11 mouse cellular contexts compared by ENCODE assay signal in the genomic region with DNA sequence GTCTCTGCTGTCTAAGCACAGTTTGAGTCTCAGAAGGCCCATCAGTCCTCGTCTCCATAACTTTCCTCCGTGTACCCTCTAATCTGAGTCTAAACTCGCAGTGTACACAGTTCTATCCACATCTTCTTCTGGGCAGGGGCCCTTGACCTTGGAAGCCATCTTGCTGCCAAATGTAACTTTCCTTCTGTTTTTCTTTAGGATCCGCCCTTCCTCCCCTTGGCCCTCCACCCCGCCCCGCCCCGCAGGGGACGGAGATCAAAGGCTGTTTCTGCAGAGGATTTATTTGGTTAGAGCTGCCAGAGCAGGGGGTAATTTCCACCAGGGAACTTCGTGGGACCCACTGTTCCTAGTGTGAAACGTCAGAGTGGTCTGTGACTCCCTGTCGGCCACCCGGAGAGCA. TPM values are rescaled to one million over a fixed set of nuclear protein-coding genes. Genes with fewer than 3 reads are reported as not detected.
DNase-seq lines count a peak whose midpoint lies in the region; ATAC-seq and TF ChIP-seq lines count a peak whose summit lies in the region.
"Had no signal": no experiment of that assay in that cellular context is flagged by ENCODE, and none has a peak within 500 bp of the region (broad histone marks: within the 10 kb centered on the region; RNA-seq: fewer than 3 reads in every experiment).

No protein-coding gene starts in this region.

- no peak overlapping the region for H3K4me3 ChIP-seq in intestine, embryonic 16.5 days (ENCODE audit: low read length)
- no peak overlapping the region for H3K4me3 ChIP-seq in intestine, postnatal 0 days (ENCODE audit: low read depth, low read length)
- H3K4me3 ChIP-seq in neural tube, embryonic 12.5 days, result no peak overlapping the region
- H3K4me3 ChIP-seq in neural tube, embryonic 15.5 days (replicated peaks), result no peak overlapping the region
- H3K4me3 ChIP-seq in limb, embryonic 12.5 days (replicated peaks), result no peak overlapping the region
- H3K4me3 ChIP-seq: liver, embryonic 12.5 days had no signal

- no peak for TF ChIP-seq CTCF in intestine, postnatal 0 days (IDR thresholded peaks at IDR 0.05; ENCODE audit: low read depth)

- WGBS in intestine, embryonic 16.5 days, result 28% methylated on average over 12 of the region's 12 CpGs
- 25% methylated on average over 12 of the region's 12 CpGs for WGBS in intestine, postnatal 0 days
- 32% methylated on average over 12 of the region's 12 CpGs for WGBS in neural tube, embryonic 12.5 days
- WGBS in neural tube, embryonic 15.5 days, result 29% methylated on average over 12 of the region's 12 CpGs
- 21% methylated on average over 12 of the region's 12 CpGs for WGBS in limb, embryonic 12.5 days

- no peaks in the 10 kb centered on the region for H3K9me3 ChIP-seq in intestine, embryonic 16.5 days (ENCODE audit: control insufficient read depth, low read length)
- H3K9me3 ChIP-seq in intestine, postnatal 0 days (ENCODE audit: control insufficient read depth), result no peaks in the 10 kb centered on the region
- no peaks in the 10 kb centered on the region for H3K9me3 ChIP-seq in neural tube, embryonic 12.5 days
- H3K9me3 ChIP-seq in neural tube, embryonic 15.5 days (replicated peaks), result no peaks in the 10 kb centered on the region
- no peaks in the 10 kb centered on the region for H3K9me3 ChIP-seq in limb, embryonic 12.5 days
- H3K9me3 ChIP-seq: liver, embryonic 12.5 days had no signal

- no peak overlapping the region for H3K9ac ChIP-seq in intestine, embryonic 16.5 days (ENCODE audit: low read depth, low read length)
- no peak overlapping the region for H3K9ac ChIP-seq in intestine, postnatal 0 days (ENCODE audit: low read depth, low read length)
- no peak overlapping the region for H3K9ac ChIP-seq in neural tube, embryonic 12.5 days
- H3K9ac ChIP-seq in neural tube, embryonic 15.5 days (replicated peaks), result no peak overlapping the region
- 0 out of 2 replicates have a peak overlapping the region, but pooled peaks have one; percentile 35 for H3K9ac ChIP-seq in limb, embryonic 12.5 days (replicated peaks)
- H3K9ac ChIP-seq: liver, embryonic 12.5 days had no signal

- H3K27ac ChIP-seq in intestine, embryonic 16.5 days (ENCODE audit: low read length), result no peak overlapping the region
- no peak overlapping the region for H3K27ac ChIP-seq in intestine, postnatal 0 days (ENCODE audit: low read depth, low read length)
- no peak overlapping the region for H3K27ac ChIP-seq in neural tube, embryonic 12.5 days
- no peak overlapping the region for H3K27ac ChIP-seq in neural tube, embryonic 15.5 days (replicated peaks)
- no peak overlapping the region for H3K27ac ChIP-seq in limb, embryonic 12.5 days
- H3K27ac ChIP-seq: liver, embryonic 12.5 days had no signal

- H3K27me3 ChIP-seq in intestine, embryonic 16.5 days (replicated peaks; ENCODE audit: control insufficient read depth, insufficient read depth, low read length), result no peaks in the 10 kb centered on the region
- no peaks in the 10 kb centered on the region for H3K27me3 ChIP-seq in intestine, postnatal 0 days (replicated peaks; ENCODE audit: control insufficient read depth, insufficient read depth, low read length)
- H3K27me3 ChIP-seq in neural tube, embryonic 12.5 days (replicated peaks), result no peaks in the 10 kb centered on the region
- no peaks in the 10 kb centered on the region for H3K27me3 ChIP-seq in neural tube, embryonic 15.5 days (replicated peaks)
- H3K27me3 ChIP-seq in limb, embryonic 12.5 days, result no peaks in the 10 kb centered on the region

- peak; percentile 25 to 34 for DNase-seq in cerebellum, postnatal 10 days
- DNase-seq in cerebellum, adult 11 months, result no peak
- DNase-seq in thymus, postnatal 0 days (ENCODE audit: low spot score), result no peak
- DNase-seq: layer of hippocampus, postnatal 36 days; right cerebral cortex, postnatal 4 days had no signal

- H3K36me3 ChIP-seq in intestine, embryonic 16.5 days (ENCODE audit: control insufficient read depth, insufficient read depth, low read length), result no peaks in the 10 kb centered on the region
- no peaks in the 10 kb centered on the region for H3K36me3 ChIP-seq in intestine, postnatal 0 days (ENCODE audit: control insufficient read depth, insufficient read depth)
- H3K36me3 ChIP-seq in neural tube, embryonic 12.5 days, result no peaks in the 10 kb centered on the region
- H3K36me3 ChIP-seq in neural tube, embryonic 15.5 days, result no peaks in the 10 kb centered on the region; the same call in 1 of the 2 replicates
- H3K36me3 ChIP-seq in limb, embryonic 12.5 days, result peaks cover 23% of the 10 kb centered on the region; the same call in 1 of the 2 replicates
- H3K36me3 ChIP-seq: liver, embryonic 12.5 days had no signal

- no peak overlapping the region for H3K4me2 ChIP-seq in intestine, embryonic 16.5 days (ENCODE audit: low read depth, low read length)
- H3K4me2 ChIP-seq in intestine, postnatal 0 days (replicated peaks; ENCODE audit: low read depth), result no peak overlapping the region
- H3K4me2 ChIP-seq in neural tube, embryonic 12.5 days (replicated peaks), result 0 out of 2 replicates have a peak overlapping the region, but pooled peaks have one; percentile 4
- H3K4me2 ChIP-seq in neural tube, embryonic 15.5 days, result no peak overlapping the region
- no peak overlapping the region for H3K4me2 ChIP-seq in limb, embryonic 12.5 days
- H3K4me2 ChIP-seq: liver, embryonic 12.5 days had no signal

- peaks cover 7% of the 10 kb centered on the region; the same call in 1 of the 2 replicates for H3K4me1 ChIP-seq in intestine, embryonic 16.5 days (ENCODE audit: control insufficient read depth, insufficient read depth, low read length)
- no peaks in the 10 kb centered on the region for H3K4me1 ChIP-seq in intestine, postnatal 0 days (replicated peaks; ENCODE audit: control insufficient read depth, insufficient read depth, low read length)
- peaks cover 41% of the 10 kb centered on the region for H3K4me1 ChIP-seq in neural tube, embryonic 12.5 days
- peaks cover 41% of the 10 kb centered on the region for H3K4me1 ChIP-seq in neural tube, embryonic 15.5 days
- peaks cover 41% of the 10 kb centered on the region for H3K4me1 ChIP-seq in limb, embryonic 12.5 days (replicated peaks)
- H3K4me1 ChIP-seq: liver, embryonic 12.5 days had no signal

- 0 out of 2 replicates have a peak, but pooled peaks have one; percentile 28 for ATAC-seq in intestine, embryonic 16.5 days
- no peak for ATAC-seq in intestine, postnatal 0 days
- ATAC-seq in neural tube, embryonic 12.5 days (ENCODE audit: low FRiP score, low read depth), result no peak
- ATAC-seq in neural tube, embryonic 15.5 days (ENCODE audit: low FRiP score), result no peak
- ATAC-seq in limb, embryonic 12.5 days (ENCODE audit: insufficient number of reproducible peaks, insufficient read depth, low FRiP score, low TSS enrichment, low read depth), result no peak
- ATAC-seq: liver, embryonic 12.5 days had no signal

RNA-seq across cellular contexts. Expression of gene Dixdc1, which starts 18.3 kb away (rescaled TPM):
- polyA plus RNA-seq in intestine, embryonic 16.5 days (2015; fragmentation: Nextera tagmentation; extraction: Ambion mirVana), result 4.8 TPM in 2 replicates
- 2.4 and 2.9 TPM in 2 replicates for polyA plus RNA-seq in intestine, postnatal 0 days (2015; fragmentation: Nextera tagmentation; extraction: Ambion mirVana)
- polyA plus RNA-seq in neural tube, embryonic 12.5 days (2016; fragmentation: Nextera tagmentation; extraction: Ambion mirVana), result 29.2 and 29.9 TPM in 2 replicates
- 28.3 and 30.4 TPM in 2 replicates for polyA plus RNA-seq in neural tube, embryonic 15.5 days (2015; fragmentation: Nextera tagmentation; extraction: Ambion mirVana)
- 29.5 and 30.4 TPM in 2 replicates for polyA plus RNA-seq in limb, embryonic 12.5 days (2016; fragmentation: Nextera tagmentation; extraction: Ambion mirVana)
- polyA plus RNA-seq in thymus, postnatal 0 days (2015; fragmentation: Nextera tagmentation; extraction: Ambion mirVana), result 0.91 and 1.0 TPM in 2 replicates

RNA-seq across cellular contexts. Expression of gene 2310030G06Rik, which starts 25.3 kb away (rescaled TPM):
- 21.3 and 23.5 TPM in 2 replicates for polyA plus RNA-seq in intestine, embryonic 16.5 days (2015; fragmentation: Nextera tagmentation; extraction: Ambion mirVana)
- polyA plus RNA-seq in intestine, postnatal 0 days (2015; fragmentation: Nextera tagmentation; extraction: Ambion mirVana), result 45.3 and 50.2 TPM in 2 replicates
- 0.95 and 1.5 TPM in 2 replicates for polyA plus RNA-seq in neural tube, embryonic 12.5 days (2016; fragmentation: Nextera tagmentation; extraction: Ambion mirVana)
- 2.3 and 3.3 TPM in 2 replicates for polyA plus RNA-seq in neural tube, embryonic 15.5 days (2015; fragmentation: Nextera tagmentation; extraction: Ambion mirVana)
- 2.2 and 3.5 TPM in 2 replicates for polyA plus RNA-seq in limb, embryonic 12.5 days (2016; fragmentation: Nextera tagmentation; extraction: Ambion mirVana)
- 6.2 and 6.3 TPM in 2 replicates for polyA plus RNA-seq in thymus, postnatal 0 days (2015; fragmentation: Nextera tagmentation; extraction: Ambion mirVana)

RNA-seq across cellular contexts. Expression of gene Cryab, which starts 30.1 kb away (rescaled TPM):
- 62.8 and 63.6 TPM in 2 replicates for polyA plus RNA-seq in intestine, embryonic 16.5 days (2015; fragmentation: Nextera tagmentation; extraction: Ambion mirVana)
- polyA plus RNA-seq in intestine, postnatal 0 days (2015; fragmentation: Nextera tagmentation; extraction: Ambion mirVana), result 80.4 and 83.2 TPM in 2 replicates
- 12.8 and 17.5 TPM in 2 replicates for polyA plus RNA-seq in neural tube, embryonic 12.5 days (2016; fragmentation: Nextera tagmentation; extraction: Ambion mirVana)
- polyA plus RNA-seq in neural tube, embryonic 15.5 days (2015; fragmentation: Nextera tagmentation; extraction: Ambion mirVana), result 24.7 and 28.2 TPM in 2 replicates
- polyA plus RNA-seq in limb, embryonic 12.5 days (2016; fragmentation: Nextera tagmentation; extraction: Ambion mirVana), result 28.0 and 31.2 TPM in 2 replicates
- 17.2 and 17.5 TPM in 2 replicates for polyA plus RNA-seq in thymus, postnatal 0 days (2015; fragmentation: Nextera tagmentation; extraction: Ambion mirVana)

RNA-seq across cellular contexts. Expression of gene Hspb2, which starts 31.1 kb away (rescaled TPM):
- 5.0 TPM in 2 replicates for polyA plus RNA-seq in intestine, embryonic 16.5 days (2015; fragmentation: Nextera tagmentation; extraction: Ambion mirVana)
- 10.3 and 10.4 TPM in 2 replicates for polyA plus RNA-seq in intestine, postnatal 0 days (2015; fragmentation: Nextera tagmentation; extraction: Ambion mirVana)
- polyA plus RNA-seq in neural tube, embryonic 12.5 days (2016; fragmentation: Nextera tagmentation; extraction: Ambion mirVana), result 4.9 and 7.2 TPM in 2 replicates
- 4.9 and 6.6 TPM in 2 replicates for polyA plus RNA-seq in neural tube, embryonic 15.5 days (2015; fragmentation: Nextera tagmentation; extraction: Ambion mirVana)
- 13.3 and 19.2 TPM in 2 replicates for polyA plus RNA-seq in limb, embryonic 12.5 days (2016; fragmentation: Nextera tagmentation; extraction: Ambion mirVana)
- polyA plus RNA-seq in thymus, postnatal 0 days (2015; fragmentation: Nextera tagmentation; extraction: Ambion mirVana), result 2.0 and 2.7 TPM in 2 replicates

RNA-seq across cellular contexts. Expression of gene Fdxacb1, which starts 47.0 kb away (rescaled TPM):
- 12.6 and 13.0 TPM in 2 replicates for polyA plus RNA-seq in intestine, embryonic 16.5 days (2015; fragmentation: Nextera tagmentation; extraction: Ambion mirVana)
- 5.1 and 6.1 TPM in 2 replicates for polyA plus RNA-seq in intestine, postnatal 0 days (2015; fragmentation: Nextera tagmentation; extraction: Ambion mirVana)
- polyA plus RNA-seq in neural tube, embryonic 12.5 days (2016; fragmentation: Nextera tagmentation; extraction: Ambion mirVana), result 10.2 and 12.2 TPM in 2 replicates
- polyA plus RNA-seq in neural tube, embryonic 15.5 days (2015; fragmentation: Nextera tagmentation; extraction: Ambion mirVana), result 9.0 and 10.8 TPM in 2 replicates
- polyA plus RNA-seq in limb, embryonic 12.5 days (2016; fragmentation: Nextera tagmentation; extraction: Ambion mirVana), result 10.9 and 11.3 TPM in 2 replicates
- polyA plus RNA-seq in thymus, postnatal 0 days (2015; fragmentation: Nextera tagmentation; extraction: Ambion mirVana), result 8.4 and 9.1 TPM in 2 replicates

Comparison
In these comparisons a context has a peak if more than half of its experiments do, and no peak if none do; other contexts are left out.
1. DNase-seq: peak in cerebellum, postnatal 10 days (2 of 2); none in cerebellum, adult 11 months (single experiment) and thymus, postnatal 0 days (single experiment).